Mouse (Mus musculus): ENCODE data around the gene Klhdc10.

Klhdc10 gene

GRCm38 (mm10) chr6:30403465-30403864 is 1.8 kb downstream of the Klhdc10 start:
- peak; percentile 31 for DNase-seq

DNA sequence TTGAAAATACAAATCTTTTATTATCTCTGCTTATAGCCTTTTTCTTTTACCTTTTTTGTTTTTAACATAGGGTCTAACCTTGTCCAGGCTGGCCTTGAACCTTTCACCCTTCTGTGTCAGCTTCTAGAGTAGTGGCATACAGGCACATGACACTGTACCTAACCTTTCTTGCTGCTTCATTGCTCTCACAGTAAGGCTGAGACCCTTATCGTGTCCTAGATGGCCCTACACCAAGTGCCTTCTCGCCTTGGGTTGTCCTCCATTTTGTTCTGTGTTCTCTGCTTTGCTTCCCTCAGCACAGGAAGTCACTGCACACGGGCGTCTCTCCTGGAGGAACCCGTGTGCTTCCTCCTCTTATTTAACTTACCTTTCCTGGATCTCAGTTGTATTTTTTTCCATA is 3.0 kb downstream of the Klhdc10 start:
- DNase-seq: no peak

GRCm38 (mm10) chr6:30408276-30408675 is 6.6 kb downstream of the Klhdc10 start:
- no peak for DNase-seq

DNA sequence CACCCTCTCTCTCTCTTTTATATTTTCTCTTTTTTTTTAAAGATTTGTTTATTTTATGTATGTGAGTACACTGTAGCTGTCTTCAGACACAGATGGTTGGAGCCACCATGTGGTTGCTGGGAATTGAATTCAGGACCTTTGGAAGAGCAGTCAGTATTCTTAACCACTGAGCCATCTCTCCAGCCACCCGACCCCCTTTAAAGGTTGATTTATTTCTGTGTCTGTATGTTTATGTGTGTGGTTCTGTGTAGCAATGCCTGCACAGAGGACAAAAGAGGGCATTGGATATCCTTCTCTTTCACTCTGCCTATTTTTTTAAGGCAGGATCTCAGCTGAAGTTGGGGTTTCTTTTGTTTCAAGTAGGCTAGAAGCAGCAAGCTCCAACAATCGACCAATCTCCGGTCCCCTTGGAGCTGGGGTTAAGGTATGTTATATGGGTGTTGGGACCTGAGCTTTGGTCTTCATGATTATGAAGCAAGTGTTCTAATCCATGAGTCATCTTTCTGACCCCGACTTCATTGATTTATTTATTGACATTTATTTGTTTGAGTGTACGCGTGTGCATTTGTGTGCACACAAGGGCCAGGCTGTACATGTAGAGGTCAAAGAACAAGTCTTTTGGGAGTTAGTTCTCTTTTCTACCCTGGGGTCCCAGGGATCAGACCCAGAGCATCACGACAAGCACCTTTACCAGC is 7.9 kb downstream of the Klhdc10 start:
- DNase-seq: no peak

- no peak for DNase-seq
These were observed 9.6 kb downstream of the Klhdc10 start for GRCm38 (mm10) chr6:30411311-30411710.

DNA sequence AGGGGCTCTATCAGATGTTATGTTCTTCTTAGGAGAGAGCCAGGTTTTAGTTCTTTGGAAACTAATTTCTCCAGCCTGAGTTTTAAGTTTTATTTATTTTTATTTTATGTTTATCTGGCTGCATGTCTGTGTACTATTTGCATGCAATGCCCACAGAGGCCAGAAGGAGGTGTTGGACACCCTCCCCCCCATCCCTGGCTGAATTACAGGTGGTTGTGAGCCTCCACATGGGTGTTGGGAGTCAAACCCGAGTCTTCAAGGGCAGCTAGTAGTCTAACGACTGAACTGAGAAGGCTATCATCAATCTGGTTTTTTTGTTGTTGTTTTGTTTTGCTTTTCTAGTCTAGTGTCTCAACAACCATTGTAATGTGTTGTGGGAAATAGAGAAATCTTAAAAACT is 14.5 kb downstream of the Klhdc10 start:
- no peak for DNase-seq

GRCm38 (mm10) chr6:30416801-30417200 is 15.1 kb downstream of the Klhdc10 start:
- no peak for DNase-seq

DNA sequence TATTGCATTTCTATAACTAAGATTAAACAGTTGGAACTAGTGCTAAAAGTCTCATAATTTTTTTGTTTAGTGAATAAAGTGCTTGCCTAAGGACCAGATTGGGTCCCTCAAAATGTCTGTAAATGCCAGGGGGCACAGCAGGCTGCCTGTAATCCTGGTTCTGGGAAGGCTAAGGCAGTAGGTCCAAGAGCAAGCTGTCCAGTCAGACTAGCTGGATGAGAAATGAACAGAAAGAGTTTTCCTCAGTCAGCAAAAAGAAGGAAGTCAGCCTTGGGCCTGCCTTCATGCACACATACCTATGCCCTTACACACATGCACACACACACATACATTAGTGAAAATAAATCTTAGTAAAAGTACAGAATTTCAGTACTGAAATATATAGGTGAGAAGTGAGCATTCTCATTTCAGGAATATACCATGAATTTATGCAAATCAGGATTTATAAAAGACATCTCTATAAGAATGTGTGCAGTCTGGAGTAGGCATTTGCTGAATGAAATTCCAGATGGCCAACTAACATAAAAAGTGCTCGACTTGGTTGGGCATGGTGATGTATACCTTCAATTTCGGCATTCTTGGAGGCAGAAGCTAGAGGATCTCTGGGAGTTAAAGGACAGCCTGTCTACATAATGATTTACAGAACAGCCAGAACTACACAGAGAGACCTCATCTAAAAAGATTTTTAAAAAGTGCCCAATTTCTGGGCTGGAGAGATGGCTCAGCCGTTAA is 31.0 kb downstream of the Klhdc10 start:
- no peak for DNase-seq

GRCm38 (mm10) chr6:30436476-30436875 is 34.8 kb downstream of the Klhdc10 start:
- no peak for DNase-seq

DNA sequence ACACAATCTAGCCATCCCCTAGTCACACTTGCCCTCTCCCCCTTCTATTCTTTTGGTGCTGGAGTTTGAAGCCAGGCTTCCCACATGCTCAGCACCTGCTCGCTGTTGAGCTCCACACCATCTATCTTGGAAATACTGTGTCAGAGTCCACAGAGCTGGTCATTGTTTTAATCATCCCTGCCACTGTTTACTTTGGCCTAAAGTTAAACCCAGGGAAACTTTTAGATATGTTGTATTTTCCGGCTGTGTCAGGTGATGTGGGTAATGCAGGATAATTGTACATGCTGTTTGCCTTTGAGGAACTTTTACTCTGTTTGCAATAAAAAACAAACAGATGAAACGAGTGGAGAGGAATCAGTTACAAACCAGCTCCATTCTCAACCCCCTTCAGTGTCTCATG is 35.4 kb downstream of the Klhdc10 start:
- DNase-seq: no peak

GRCm38 (mm10) chr6:30439576-30439975 is 37.9 kb downstream of the Klhdc10 start:
- no peak for DNase-seq

GRCm38 (mm10) chr6:30456991-30457390 is 55.3 kb downstream of the Klhdc10 start:
- no peak for DNase-seq

- no peak for DNase-seq
These were observed 57.0 kb downstream of the Klhdc10 start for GRCm38 (mm10) chr6:30458626-30459025.

DNA sequence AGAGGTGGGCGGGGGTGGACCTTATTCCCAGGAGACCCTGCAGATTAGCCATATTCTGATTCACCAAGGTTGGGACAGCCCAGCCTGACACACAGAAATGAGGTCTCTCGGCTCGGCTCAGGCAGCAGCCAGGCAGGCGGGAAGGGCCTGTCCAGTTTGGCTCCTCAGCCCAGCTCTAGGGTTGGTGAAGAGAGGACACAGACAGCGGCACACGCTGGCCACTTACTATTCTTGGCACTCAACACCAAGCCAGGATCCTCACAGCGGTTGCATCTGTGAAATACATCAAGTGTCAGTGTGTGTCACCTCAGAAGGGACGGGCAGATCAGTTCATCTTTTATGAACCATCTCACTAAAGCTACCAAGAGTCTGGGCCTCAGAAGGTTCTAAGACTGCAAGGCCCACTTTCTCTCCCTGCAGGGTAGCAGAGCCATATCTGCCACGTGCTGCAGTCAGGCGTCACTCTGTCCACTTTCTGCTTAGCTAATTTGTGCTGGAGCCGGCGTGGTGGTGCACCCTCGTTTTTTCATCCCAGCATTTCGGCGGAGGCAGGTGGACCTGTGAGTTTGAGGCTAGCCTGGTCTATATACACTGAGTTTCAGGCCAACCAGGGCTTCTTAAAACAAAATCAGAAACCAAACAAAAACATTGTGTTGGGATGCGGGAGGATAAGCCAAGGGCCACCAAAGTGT is 57.5 kb downstream of the Klhdc10 start:
- DNase-seq: no peak

- DNase-seq: peak; percentile 87
These were observed 58.4 kb downstream of the Klhdc10 start for GRCm38 (mm10) chr6:30459811-30460749.

DNA sequence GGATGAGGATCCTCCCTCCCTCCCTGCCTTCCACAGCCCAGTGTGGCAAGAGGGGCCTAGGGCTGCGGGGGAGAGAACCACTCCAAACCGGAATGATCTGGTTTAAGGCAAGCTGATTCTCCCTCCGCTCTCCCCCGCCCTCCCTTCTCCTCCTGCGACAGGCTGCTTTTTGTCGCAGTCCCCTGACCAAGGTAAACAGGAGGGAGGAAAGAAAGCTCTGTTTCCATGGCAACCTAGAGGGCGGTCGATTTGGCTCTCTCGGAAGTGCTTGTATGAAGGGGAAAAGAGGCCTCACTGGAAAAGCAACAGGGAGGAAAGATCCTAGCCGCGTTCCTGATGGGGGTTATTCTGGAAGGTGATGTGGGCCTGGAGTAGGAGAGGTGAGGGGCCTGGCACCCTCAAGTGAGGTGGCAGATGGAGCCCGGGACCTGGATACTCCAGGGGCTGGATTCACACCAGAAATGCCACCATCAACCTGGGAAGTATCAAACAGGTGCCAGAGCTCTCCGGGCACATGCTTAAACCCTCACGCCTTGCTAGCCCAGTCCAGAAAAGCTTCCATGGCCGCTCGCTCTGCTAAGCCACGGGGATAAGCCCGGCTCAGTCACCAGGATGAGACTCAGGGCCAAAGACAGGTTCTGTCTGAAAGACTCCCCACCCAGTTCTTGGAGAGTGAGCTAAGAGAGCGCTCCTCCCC is 59.2 kb downstream of the Klhdc10 start:
- DNase-seq: peak; percentile 75

DNA sequence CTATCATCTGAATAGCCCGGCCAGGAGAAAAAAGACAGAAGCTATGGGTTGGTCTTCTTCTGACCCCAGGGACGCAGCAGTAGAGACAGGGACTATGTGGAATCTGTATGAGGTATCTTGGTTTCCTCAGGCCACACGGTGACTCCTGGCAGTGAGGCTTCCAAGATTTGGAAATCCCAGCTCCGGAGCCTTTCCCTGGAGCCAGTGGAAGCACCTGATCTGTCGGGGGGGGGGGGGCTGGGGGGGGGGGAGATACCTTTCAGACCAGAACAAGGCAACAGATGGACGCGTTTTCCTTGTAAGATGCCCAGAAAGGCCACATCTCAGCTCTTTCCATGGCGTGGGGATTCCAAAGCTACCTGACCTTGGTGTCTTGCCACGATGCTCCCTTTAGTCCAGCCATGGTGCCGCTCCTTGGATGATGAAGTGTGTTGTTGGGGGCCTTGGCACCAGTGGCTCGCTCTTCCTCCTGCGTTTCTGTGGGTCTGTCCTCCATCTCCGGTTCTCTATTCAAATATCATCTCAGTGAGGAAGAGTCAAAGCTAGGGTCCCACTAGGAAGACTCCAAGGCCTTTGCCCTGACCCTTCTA is 60.2 kb downstream of the Klhdc10 start:
- DNase-seq: no peak

GRCm38 (mm10) chr6:30462822-30463221 is 61.2 kb downstream of the Klhdc10 start:
- DNase-seq: no peak

- no peak for DNase-seq
These were observed 63.9 kb downstream of the Klhdc10 start for GRCm38 (mm10) chr6:30465586-30465985.

DNA sequence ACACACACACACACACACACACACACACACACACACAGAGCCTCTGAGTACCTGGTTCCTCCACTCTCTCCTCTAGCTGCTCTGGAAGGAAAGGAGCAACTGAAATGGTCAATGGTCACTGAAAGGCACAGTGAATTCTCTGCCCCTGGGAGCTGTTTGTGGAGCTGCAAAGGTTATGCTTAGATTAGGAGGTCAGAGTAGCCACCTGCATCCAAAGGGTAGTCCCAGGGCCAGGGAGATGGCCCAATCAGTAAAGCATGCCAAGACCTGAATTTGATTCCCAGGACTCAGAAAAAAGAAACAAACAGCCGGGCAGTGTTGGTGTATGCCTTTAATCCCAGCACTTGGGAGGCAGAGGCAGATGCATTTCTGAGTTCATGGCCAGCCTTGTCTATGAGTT is 66.4 kb downstream of the Klhdc10 start:
- DNase-seq: no peak

- peak; percentile 58 for DNase-seq
These were observed 67.0 kb downstream of the Klhdc10 start for GRCm38 (mm10) chr6:30468684-30469083.

DNA sequence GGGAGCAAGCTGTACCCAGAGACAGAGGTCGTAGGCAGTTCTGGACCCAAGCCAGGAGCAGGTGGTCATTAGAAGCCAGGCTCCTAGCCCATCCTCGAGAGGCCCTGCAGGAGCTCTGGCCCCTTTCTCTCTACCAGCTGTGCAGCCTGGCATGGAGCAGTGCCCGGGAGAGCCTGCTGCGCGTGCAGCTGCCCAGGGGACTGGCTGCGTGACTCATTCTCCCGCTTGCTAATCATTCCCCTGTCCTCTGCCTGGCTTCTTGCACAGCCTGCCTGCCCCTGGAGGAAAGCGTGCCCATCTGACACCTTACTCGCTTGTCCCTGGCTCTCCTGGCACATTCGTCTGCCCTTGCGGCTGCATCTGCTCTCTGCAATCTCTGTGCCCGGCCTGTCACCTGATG is 67.7 kb downstream of the Klhdc10 start:
- peak; percentile 40 for DNase-seq

All from right cerebral cortex, postnatal 4 days (tissue).